Mouse (Mus musculus): ENCODE measurements around the gene Zbtb46. TPM values are rescaled to one million over a fixed set of nuclear protein-coding genes. Genes with fewer than 3 reads are reported as not detected.
"Not testable (repeated sequence)": the region's sequence is repeated elsewhere in the genome, so short reads cannot be mapped to it uniquely, and the experiment has no call there.

Gene Zbtb46
- 6.6 and 6.9 TPM in 2 replicates for polyA plus RNA-seq (2012; rRNA removed)

DNA sequence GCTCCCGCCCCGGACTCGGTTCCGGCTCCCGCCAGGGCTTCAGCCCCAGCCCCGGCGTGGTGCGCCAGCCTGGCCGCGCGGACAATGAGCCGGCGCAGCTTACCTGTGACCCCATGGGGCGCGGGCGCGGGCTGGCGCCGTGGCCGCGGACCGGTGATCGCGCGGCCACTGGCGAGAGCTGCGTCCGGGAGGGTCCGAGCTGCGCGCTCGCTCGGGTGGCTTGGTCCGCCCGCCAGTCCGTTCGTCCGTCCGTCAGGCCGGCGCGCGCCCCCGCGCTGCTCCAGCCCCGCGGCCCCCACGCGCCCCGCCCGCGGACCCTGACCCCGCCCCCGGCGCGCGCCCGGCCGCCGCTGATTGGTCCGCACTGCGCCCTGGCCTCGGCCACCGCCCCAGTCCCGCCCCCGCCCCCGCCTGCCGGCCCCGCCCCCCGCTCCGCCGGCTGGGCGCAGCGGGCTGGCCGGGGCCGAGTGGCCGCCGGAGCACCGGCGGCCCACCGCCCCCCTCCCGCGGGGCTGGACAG is at the start of gene Zbtb46:
Zbtb46 (minus strand) TSS at position 274 of the 520 bp plus-strand sequence.
- peak in 1 of 2 experiments; percentile 64 for DNase-seq (ENCODE audit: extremely low spot score in 1 of 2, low spot score in 1 of 2)

- no peak for DNase-seq (ENCODE audit: extremely low spot score in 1 of 2, low spot score in 1 of 2)
Observed at GRCm38 (mm10) chr2:181498644-181499043, 39.4 kb upstream of the Zbtb46 start.

DNA sequence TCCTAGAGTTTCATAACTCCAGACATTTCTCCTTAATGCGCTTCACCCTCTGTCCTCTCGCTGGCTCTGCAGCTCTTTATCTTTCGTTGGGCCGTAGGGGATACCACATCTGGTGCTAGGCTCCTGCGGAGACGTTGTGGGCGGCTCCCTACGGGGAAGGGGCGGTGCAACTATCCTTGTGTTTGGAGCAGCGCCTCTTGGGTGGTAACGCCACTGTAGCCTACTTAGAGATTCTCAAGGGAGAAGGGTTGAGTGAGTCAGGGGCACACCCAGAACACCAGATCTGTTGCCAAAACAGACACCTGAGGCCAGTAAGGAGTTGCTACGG is 38.3 kb upstream of the Zbtb46 start:
- DNase-seq (ENCODE audit: extremely low spot score in 1 of 2, low spot score in 1 of 2) = peak in 1 of 2 experiments; percentile 56

- DNase-seq (ENCODE audit: extremely low spot score in 1 of 2, low spot score in 1 of 2) = peak; percentile 93 to 94
Observed at GRCm38 (mm10) chr2:181496831-181497547, 37.8 kb upstream of the Zbtb46 start, which contains the start of gene Tpd52l2. Tpd52l2 (plus strand) TSS chr2:181497142.

- peak in 1 of 2 experiments; percentile 65 for DNase-seq (ENCODE audit: extremely low spot score in 1 of 2, low spot score in 1 of 2)
Observed at GRCm38 (mm10) chr2:181496281-181496680, 37.1 kb upstream of the Zbtb46 start.

- DNase-seq (ENCODE audit: extremely low spot score in 1 of 2, low spot score in 1 of 2) = not testable (repeated sequence)
Observed at GRCm38 (mm10) chr2:181495845-181496244, 36.6 kb upstream of the Zbtb46 start.

DNA sequence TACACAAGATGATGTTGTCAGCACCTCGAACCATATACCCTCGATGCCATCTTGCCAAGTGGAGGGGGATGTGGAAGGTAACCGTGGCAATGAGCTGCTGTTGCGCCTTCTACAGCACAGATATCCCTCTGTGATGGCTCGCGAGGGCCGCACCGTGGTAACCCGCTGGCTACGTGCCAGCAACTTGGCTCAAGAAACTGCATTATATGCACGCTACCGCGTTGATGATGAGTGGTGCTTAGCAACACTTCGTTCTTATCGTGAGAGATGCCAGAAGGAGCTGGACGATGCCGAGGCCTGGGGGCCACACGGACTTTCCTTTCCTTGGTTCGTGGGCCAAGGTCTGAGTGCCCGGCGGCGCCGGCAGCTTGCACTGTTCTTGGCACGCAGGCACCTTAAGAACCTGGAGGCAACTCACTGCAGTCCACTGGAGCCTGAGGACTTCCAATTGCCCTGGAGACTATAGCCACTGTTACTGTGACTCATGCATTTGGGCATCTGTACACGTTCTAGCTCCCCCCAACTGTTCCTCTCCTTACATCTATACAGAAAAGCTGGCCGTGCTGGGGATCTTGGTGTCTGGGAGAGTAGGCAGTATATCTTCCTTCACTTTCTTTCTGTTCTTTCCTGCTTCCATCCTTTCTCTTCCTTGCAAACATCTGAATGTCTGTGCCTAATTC is 35.2 kb upstream of the Zbtb46 start:
- DNase-seq (ENCODE audit: extremely low spot score in 1 of 2, low spot score in 1 of 2) = no peak

DNA sequence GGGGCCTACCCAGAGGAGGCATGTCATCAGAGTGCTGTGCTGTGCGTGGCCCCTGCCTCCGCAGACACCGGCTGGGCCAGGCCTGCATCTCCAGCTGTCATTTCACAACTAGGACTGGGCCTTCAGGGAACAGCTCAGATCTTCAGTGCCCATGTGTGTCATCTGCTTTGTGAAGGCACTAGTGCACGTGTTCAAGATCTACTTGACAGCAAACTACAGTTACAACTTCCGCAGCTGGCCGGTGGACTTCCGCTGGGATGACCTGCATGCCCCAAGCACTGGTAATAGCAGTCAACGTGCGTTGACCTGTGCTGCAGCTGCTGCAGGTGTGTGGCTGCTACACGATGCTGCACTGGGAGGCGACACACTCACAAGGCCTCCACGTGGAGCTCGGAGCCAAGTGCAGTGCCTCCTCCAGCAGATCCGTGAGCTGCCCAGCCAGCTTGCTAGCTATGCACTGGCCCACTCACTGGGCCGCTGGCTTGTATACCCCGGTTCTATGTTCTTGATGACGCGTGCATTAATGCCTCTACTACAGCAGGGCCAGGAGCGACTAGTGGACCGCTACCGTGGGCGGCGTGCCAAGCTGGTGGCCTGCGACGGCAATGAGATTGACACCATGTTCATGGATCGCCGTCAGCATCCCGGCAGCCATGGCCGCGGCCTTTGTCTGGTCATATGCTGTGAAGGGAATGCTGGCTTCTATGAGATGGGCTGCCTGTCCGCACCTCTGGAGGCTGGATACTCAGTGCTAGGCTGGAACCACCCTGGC is 34.1 kb upstream of the Zbtb46 start, which contains the start of gene Abhd16b:
Abhd16b (plus strand) TSS at position 51 of the 772 bp plus-strand sequence.
- no peak for DNase-seq (ENCODE audit: extremely low spot score in 1 of 2, low spot score in 1 of 2)

DNA sequence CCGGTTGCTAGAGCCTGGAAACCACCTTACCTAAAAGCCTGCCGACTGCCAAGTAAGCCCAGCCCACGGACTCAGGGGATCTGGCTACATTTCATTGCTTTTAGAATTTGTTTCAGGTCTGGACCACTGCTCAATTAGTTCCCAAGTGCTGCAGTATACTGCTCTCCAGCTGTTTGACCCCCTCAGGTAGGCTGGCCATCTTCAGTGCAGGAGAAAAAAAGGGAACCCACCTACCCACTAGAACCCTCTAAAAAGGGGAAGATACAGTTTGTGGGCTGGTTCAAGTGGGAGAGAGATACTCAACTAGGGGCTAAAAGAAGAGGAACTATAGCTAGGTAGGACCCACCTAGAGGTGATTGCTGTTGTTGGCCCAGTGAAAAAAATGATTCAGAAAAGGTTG is 33.0 kb upstream of the Zbtb46 start:
- DNase-seq (ENCODE audit: extremely low spot score in 1 of 2, low spot score in 1 of 2) = no peak

DNA sequence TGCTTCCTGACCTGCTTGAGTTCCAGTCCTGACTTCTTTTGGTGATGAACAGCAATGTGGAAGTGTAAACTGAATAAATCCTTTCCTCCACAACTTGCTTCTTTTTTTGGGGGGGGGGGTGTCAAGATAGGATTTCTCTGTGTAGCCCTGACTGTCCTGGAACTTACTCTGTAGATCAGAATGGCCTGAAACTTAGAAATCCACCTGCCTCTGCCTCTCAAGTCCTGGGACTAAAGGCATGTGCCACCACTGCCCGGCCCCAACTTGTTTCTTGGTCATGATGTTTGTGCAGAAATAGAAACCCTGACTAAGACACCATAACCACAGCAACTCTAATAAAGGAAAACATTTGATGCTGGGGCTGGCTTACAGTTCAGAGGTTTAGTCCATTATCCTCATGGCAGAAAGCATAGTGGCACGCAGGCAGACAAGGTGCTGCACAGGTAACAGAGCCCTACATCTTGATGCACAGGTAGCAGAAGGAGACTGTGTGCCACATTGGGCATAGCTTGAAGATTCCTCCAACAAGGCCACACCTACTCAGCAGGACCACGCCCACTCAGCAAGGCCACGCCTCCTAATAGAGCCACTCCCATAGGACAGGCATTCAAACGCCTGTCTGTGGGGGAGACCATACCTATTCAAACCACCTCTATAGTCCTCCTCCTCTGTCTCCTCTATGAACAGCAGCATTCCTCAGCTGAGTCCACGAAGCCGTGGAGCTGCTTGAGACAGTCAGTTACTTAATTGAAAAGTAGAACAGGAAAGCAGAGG is 32.4 kb upstream of the Zbtb46 start:
- DNase-seq (ENCODE audit: extremely low spot score in 1 of 2, low spot score in 1 of 2) = no peak

DNA sequence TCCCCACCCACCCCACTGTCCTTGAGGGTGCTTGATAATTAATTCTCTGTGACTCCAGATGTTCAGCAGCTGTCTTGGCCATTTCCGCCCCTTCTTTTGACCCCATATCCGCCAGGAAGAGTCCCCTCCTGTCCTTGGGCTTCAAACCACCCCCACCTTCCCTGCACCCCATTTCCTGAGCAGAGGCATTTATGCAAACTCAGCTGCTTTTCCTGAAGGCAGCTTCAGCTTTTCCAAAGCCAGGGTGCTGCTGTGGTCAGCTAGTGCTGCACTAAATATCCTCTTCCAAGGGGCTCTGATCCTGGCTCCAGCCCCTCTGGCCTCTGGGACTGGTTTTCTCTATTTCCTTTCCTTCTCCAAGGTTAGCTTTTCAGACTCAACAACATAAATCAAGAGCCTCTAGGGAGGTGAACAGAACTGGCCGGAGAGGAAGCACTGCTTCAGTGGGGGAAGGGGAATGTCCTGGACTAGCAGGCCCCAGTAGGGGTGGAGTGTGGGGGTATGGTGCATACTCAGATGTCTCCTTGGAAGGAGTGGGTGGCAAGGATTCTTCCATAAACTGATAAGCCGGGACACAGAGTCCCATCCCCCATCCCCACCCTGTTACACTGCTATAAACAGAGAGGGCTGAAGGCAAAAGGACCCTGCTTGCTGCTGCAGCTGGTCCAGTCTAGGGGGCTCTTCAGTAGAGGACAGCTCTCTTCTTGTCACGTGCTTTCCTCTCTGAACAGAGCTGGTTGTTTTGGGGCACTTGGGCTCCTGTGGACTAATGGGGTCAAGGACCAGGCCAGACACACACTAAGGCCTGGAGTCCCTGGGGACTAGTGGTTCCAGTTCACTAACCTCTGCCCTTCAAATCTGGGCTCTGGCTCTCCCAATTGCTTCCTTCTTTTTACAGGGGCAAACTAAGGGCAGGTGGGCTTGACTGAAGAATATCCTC is 28.4 kb upstream of the Zbtb46 start:
- DNase-seq (ENCODE audit: extremely low spot score in 1 of 2, low spot score in 1 of 2) = no peak

DNA sequence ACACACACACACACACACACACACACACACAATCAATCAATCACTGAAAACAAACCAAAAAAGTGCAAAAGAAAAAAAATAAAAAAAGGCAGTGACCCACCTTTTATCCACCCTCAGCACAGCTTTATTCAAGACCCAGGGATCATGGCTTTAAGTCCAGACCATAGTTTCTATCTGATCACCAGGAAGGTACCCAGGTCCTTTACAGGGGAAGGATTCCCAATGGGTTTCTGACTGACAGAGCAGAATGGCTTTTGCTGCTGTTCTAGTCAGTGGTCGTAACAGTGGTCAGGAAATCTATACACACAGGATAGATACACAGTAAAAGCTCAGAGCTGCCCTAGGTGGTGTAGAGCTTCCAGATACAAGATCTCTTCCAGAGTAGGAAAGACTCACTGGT is 26.5 kb upstream of the Zbtb46 start:
- DNase-seq (ENCODE audit: extremely low spot score in 1 of 2, low spot score in 1 of 2) = no peak

DNA sequence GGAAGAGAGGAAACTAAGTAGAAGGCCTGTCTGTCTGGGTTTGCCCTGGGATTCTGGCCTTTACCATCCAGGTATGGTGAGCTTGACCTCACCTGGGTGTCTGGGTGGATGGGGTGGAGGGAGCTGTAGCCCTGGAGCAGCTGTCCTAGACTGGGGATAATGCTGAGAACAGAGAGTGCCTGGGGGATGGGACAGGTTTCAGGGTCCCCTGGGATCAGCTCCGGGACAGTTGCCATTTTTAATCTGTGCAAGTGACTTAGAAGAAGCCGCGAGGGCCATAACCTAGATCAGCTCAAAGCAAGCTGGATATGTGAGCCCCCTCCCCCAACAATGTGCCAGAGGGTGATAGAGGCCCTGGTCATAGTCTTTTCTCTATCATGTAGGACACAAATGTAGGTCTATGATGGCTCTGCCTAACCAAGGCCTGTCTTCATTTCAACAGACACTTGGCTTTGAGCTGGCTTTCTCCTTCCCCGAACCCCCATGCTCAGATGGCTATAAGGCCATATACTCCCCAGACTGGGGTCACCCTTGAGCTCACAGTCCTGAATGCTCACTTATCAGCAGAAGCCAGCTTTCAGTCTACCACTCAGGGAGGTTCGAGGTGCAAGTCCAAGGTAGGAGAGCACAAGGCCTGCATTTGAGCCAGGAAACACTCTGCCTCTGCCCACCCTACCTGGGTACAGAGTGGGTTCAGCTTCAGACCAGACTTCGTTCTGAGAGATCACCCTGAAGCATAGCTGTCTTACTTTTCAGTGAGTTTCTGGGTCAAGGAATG is 25.4 kb upstream of the Zbtb46 start:
- no peak for DNase-seq (ENCODE audit: extremely low spot score in 1 of 2, low spot score in 1 of 2)

DNA sequence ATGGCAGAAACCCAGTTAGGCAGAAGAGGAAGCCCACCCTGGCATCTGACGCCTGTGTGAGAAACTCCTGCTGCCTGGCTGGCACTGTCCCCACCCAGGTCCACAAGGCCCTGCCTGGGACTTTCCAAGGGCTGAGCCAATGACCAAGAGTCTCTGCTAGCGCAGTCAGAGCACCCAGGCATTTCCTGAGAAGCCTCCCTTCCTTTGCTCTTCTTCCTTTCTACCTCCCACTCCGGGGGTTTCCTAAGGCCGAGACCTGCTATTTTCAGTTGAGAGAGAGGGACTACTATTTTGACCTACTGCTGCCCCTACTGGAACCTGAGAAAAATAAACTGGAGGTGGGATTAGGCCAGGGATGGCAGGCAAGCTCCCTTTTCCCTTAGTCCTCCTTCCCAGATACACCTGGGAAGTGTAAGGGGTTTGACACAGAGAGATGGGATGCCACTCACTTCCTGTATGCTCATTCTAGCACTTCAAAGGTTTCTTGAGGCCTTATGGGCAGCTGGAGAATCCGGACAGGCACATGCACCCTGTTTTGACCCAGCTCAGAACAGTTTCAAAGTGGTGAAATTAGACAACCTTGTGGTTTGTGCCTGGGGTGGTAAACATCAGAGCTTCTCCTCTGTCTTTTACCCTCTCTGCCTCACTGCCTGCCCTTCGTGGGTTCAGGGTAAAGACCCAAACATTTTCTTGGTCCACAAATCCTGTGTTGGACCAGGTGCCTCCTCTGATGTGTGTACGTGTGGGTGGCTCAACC is 24.5 kb upstream of the Zbtb46 start:
- DNase-seq (ENCODE audit: extremely low spot score in 1 of 2, low spot score in 1 of 2) = no peak

DNA sequence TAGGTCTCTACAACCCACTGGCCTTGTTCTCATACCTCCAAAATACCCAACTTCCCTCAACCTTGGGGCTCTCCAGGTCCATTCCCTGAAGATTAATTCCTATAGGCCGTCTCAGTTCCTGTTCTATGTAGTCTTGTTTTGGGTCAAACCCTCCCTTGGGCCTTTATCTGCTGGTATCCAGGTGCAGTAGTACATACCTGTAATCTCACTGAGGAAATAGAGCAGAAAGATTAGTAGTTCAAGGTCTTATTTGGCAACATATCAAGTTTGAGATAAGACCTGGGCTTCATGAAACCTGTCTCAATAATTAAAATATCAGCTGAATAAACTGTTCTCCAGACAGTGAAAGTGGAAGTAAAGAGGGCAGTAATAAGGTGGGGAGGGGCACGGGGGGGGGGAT is 23.9 kb upstream of the Zbtb46 start:
- DNase-seq (ENCODE audit: extremely low spot score in 1 of 2, low spot score in 1 of 2) = no peak

- peak in 1 of 2 experiments; percentile 53 for DNase-seq (ENCODE audit: extremely low spot score in 1 of 2, low spot score in 1 of 2)
Observed at GRCm38 (mm10) chr2:181472256-181472827, 13.1 kb upstream of the Zbtb46 start.

DNA sequence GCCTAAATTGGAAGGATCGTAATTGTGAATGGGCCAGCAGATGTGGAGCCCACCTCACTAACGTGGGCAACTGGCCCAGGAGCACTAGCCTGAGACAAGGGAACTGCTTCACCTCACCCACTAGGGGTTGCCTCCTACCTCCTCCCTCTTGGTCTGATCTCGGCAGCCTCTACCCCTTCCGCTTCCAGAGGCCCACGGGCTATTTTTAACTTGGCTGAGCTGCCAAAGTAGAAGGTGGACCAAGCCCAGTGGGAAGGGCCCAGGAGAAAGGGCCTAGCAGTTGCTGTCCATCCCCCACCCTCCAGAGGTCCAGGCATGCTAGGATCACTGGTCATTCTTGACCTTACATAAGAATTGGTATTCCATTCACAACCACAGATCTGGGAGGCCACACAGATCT is 12.0 kb upstream of the Zbtb46 start:
- no peak for DNase-seq (ENCODE audit: extremely low spot score in 1 of 2, low spot score in 1 of 2)
